Mouse (Mus musculus) cerebellum, adult 2 months (tissue): ENCODE measurements around the gene Adprhl1.

Experiments
- CTCF ChIP-seq: fragments of 200-500 bp; IDR thresholded peaks from 2 replicates; pipeline ENCODE4 v1.5.1; 2011; ENCODE audit warnings: low read depth, mild to moderate bottlenecking, control low read depth, low read length, moderate library complexity, borderline replicate concordance; ENCODE audit not compliant: insufficient read depth
- POLR2A ChIP-seq: fragments of 200-500 bp; IDR thresholded peaks from 2 replicates; pipeline ENCODE4 v1.6.1; 2011; ENCODE audit warnings: low read length, control low read depth, borderline replicate concordance; ENCODE audit not compliant: insufficient read depth

DNA sequence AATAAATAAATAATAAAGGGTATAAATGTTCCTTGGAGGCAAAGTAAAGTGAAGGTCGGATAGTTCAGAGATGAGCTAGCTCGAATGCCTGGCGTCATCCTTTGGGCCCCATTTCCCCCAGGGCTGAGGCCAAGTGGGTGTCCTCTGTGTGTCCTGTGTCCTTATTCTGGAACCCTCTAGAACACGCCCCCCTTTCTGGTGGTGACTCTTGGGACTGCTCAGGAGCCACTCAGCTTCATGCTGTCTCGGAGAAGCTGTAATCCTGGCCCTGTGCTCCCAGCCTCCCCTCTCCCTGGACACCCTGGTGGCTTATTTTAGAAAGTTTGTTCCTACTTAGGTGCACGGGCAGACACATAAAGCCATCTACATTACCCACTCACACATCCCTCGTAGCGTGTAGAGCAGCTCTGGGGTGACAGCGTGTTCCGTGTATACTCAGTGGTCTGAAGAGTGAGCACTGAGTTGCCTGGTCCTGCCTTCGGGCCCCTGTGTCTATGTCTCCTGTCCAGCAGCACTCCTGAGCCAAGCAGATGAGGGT is 9.6 kb downstream of the Adprhl1 start:
- TF ChIP-seq CTCF (no peak), POLR2A (no peak)
